Mouse (Mus musculus): ENCODE data around the gene Baz2b.

Gene Baz2b

DNA sequence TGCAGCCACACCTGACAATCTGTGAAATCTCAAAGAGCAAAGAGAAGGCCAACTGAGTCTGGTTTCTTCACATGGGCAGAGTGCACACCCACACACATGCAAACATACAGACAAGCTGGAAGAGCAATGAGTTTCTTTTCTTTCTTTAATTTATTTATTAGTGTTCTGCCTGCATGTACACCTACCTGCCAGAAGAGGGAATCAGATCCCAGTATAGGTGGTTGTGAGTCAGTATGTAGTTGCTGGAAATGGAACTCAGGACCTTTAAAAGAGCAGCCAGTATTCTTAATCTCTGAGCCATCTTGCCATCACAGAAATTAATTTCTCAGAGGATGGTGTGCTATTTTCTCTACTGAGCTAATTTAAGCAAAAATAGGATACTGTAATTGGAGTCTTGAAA is 164.7 kb downstream of the Baz2b start:
- DNase-seq: no peak

DNA sequence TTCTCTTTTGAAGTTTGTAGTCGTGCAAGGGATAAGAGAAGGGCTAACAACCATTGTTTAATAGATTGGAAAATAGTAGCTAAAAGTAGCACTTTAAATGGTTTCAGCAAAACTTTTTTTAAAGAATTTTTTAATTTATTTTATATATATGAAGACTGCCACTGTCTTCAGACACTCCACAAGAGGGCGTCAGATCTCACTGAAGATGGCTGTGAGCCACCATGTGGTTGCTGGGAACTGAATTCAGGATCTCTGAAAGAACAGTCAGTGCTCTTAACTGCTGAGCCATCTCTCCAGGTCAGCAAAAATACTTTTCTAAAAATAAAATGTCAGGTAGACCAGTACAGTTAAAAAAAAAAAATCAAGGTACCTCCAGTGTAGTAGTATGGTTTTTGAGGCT is 165.1 kb downstream of the Baz2b start:
- peak in 1 of 2 experiments; percentile 22 for DNase-seq

DNA sequence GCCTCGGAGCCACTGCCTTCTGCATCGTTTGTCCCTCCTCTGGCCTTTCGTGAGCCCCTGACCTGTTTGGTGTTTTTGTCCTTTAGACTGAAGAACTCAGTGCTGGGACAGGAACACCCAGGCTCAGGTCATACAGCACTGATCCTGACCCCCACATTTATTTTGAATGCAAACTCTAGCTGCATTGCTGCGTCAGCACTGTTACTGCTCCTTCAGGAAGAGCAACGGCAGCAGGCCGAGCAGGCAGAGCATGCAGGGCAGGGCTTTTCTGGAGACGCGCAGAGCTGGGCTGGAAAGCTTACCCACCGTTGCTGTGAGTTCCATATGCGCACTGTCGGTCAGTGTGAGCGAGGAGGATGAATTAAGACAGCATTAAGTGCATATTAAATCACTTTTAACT is 166.9 kb downstream of the Baz2b start:
- no peak for DNase-seq

DNA sequence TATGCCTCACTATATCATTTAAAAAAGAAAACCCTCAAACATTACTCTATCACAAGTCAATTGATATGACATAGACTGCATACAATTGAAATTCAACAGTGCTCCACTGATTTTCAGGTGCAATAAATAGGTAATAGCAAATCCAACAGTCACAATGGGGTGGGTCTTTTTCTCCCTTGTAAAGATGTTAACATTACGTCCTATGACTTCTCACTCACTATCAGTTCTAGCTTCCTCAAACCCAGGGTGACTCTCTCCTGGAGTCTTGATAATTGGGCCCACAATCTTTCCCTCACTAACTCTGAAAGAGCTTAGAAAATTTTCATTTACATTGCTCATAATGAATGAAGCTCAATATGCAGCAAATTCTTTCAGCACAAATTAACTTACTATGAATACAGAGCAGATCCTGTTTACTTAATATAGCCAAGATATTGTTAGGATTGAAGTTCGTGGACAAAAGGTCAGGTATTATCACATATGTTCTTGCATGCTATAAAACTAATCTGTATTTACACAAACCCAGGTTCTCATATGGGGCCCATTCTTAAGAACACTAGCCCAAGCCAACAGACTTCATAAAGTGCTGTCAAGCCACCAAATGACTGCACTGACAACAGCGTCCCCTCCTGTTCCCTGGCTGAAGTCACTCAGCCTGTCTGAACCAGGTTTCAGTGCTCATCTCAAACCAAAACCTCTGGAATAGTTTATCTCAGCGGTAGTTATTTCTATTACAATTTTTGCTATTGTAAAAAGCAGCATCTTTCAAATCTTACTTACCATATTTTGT is 168.0 kb downstream of the Baz2b start:
- DNase-seq: no peak

DNA sequence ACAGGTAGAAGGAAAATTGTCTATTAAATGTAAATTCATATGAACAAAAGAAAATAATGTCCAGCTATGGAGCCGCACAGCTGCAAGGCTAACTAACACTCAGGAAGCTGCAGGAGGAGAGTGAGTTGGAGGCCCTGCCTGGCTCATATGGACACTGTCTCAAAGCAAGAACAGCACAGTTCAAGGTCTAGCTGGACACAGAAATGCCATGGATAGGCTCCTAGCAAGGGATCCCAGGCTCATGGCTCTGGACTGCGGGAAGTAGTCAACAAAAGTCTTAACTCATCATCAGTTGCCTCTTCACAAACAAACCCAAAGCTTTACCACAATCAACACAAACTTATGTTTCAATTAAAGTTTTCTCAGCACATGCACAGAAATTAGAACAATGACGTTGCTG is 169.5 kb downstream of the Baz2b start:
- DNase-seq: no peak

DNA sequence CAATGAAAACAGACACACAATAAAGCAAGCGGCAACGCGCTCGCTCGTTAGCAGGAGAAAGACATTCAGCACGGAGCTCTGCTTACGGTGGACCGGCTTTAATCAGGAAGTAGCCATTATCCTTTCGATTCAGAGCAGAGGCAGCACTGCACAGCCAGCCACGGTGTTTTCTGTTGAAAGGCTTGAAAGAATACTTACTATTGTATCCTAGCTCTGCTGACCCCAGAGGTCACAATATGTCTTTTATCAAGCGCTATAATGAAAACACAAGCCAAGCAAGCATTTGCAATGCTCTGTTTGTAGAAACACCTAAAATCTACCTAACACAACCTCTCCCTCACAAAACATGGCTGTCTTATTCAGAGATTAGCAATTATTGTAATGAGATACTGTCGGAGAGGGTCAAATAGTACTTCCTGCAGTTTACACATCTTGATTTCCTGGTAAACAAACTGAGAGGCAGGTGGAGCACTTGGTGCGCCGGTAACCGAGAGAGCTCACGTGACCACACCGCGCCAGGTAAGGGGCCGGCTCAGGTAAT is 172.6 kb downstream of the Baz2b start:
- DNase-seq: peak; percentile 62 to 65

DNA sequence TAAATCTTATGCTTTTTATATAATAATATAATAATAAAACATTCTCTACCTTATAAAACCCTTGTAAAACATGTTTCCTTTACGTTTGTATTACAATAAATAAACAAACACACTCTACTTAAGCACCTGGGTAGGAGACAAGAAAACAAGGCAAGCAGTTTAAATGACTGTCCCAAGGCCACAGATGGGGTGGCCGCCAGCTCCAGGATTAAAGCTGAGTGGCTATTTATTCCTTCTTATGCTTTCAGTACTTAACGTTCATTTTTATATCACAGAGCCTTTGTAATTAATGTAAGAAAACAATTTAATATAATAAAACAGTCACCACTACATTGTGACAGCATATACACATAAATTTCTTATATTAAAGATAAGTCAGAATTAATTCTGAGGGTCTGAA is 173.3 kb downstream of the Baz2b start:
- DNase-seq: no peak

DNA sequence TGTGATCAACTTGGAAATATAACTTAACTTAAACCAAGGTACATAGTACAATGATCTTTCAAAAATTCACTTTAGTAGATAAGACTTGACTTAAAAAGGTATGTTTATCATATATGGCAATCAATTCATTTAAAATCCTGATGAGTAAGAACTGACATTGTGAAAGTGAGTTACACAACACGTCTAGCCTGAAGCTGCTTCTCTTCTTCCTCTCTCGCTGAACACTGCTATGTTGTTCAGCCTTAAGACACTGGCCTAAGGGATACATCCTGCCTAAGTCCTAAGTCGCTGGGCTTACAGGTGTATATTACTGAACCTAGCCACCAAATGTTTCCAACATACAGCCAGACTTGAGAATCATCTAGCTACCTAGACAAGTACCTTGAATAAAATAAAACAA is 178.6 kb downstream of the Baz2b start:
- no peak for DNase-seq

DNA sequence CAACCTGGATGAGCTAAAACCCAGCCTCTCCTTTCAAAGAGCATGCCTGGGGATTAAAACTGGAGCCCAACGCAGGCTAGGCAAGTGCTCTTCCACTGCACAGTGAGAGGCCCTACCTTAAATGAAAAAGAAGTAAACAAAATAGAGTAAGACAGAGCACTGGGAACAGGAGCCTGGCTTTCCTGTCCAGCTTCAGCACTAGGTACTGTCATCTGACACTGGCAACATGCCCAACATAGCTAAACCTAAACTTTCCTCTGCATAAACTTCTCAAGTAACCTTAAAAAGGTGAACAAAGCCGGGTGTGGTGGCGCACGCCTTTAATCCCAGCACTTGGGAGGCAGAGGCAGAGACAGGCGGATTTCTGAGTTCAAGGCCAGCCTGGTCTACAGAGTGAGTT is 180.6 kb downstream of the Baz2b start:
- no peak for DNase-seq

DNA sequence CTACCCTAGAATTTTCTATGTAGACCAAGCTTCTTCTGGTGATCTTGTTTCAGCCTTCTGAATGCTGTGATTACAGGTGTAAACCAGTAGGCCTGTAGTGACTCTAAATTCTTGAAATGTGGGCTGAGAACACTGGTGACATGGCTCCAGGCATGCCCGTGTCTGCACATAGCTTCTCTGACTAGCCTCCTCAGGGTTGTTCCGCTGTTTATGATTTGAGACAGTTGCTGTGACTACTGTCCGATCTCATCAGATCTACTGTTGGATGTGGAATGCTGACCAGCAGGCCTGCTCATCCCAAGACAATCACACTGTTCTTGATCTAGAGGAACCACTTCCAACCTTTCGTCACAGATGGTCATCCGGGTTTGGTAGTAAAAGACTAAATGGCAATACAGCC is 182.5 kb downstream of the Baz2b start:
- DNase-seq: no peak

DNA sequence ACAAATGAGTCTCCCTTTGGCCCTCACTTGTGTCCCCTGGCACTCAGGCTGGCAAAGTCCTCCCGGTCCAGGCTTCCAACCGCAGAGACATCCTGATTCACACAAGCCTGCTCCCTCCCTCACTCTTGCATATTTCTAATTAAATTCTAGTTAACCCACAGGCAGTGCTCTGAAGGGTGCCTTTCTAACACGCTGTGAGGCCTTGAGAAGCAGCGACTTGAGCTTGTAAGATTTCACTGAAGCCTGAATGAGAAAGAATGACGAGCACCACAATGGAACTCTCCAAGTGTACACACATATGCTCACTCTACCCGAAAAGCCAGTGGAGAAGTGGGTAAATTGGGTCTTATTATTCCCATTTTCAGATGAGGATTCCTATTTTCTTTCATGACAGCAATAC is 183.1 kb downstream of the Baz2b start:
- no peak for DNase-seq

DNA sequence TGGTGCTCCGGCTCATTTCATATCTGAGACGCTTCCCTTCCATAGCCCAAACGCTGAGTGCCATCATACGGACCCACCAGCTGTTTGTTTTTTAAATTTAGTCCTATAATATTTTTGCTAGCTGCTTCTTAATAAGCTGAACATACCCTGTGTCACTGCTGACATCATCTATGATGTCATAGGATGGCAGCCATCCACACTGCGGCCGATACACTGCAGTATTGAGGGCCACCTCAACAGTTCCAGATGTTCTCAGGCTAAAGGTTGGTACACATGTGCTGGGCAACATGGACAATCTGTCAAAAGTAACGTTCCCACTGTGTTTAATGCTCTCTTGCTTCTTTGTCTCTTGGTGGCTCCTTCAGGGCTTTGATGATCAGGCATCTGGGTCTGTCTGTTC is 185.9 kb downstream of the Baz2b start:
- no peak for DNase-seq

DNA sequence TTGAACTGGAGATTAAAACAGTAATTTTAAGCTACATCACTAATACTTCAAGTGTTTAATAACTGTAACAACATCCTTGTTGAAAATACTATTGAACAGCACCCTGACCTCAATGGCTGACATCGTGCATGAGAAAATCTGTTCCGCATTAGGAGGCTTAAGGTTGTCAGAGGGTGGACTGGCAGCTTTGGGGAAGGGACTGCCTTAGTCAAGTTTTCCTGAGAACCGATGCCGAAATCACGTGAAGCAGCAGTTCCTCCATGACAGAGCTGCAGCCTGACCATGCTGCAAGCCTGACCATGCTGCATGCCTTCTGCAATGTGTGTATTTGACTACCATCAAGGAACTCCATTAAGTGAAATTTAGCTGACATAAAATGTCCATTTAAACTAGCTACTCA is 188.1 kb downstream of the Baz2b start:
- no peak for DNase-seq

DNA sequence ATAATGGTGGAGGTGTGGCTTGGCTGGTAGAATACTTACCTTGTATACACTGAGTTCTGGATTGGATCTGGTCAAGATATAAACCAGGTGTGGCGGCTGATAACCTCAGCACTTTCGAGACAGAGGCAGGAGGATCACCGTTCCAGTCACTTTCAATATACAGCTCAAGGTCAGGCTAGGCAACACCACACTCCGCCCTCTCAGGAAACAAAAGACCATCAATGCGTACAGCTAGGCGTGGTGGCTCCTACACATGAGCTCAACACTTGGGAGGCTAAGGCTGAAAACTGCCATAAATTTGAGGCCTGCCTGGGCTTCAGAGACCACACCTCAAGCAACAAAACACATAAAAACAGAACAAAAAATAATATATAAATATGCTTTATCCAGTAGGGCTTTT is 188.5 kb downstream of the Baz2b start:
- no peak for DNase-seq

DNA sequence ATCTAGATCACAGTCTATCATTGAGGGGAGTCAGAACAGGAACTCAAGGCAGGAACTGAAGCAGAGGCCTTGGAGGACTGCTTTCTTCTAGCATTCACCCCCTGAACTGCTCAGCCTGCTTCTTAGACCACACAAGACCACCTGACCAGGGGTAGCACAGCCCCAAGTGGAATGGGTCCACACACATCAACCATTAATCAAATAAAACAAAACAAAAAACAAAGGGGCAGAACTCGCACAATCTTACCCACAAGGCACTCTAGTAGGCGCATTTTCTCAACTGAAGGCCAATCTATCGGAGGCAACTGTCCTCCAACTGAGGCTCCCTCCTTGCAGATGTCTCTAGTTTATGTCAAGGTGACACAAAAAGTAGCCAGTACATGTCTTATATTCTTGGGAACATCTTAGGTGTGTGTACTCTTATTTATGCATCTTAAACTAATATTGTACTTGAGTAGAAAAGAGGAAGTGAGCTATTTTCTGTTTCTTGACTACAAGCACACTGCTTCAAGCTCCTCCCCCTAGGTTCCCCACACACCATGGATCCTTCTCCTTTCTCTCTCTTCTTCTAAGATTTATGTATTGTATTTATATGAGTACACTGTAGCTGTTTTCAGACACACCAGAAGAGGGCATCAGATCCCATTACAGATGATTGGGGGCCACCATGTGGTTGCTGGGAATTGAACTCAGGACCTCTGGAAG is 189.9 kb downstream of the Baz2b start:
- DNase-seq: peak; percentile 56 to 67

DNA sequence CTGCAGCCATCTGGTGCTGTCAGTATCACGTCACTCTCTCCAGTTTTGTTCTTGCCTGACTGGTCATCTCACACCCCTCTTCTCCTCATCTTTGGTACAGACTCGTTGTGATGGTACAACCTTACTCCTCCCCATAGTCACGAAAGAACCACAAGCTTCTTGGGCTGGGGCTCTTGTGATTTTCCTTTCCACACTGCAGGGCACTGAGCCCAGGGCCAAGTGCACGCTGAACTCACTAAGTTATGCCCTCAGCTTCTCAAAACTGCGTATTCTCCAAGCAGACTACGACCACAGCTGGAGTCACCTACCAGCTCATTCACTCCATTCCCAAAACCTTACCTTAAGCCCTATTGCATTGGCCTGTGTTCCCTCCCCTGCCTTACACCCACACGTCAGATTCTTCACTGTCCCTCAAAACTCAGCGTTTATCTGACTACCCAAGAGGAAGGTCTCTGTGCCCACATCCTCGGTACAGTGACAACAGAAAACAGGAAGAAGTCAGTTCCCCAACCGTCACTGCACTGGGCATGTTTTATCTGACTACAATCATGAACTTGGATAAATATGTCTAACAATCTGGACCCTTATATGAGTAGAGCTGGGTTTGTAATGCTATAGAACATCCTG is 190.7 kb downstream of the Baz2b start:
- peak; percentile 77 to 80 for DNase-seq

DNA sequence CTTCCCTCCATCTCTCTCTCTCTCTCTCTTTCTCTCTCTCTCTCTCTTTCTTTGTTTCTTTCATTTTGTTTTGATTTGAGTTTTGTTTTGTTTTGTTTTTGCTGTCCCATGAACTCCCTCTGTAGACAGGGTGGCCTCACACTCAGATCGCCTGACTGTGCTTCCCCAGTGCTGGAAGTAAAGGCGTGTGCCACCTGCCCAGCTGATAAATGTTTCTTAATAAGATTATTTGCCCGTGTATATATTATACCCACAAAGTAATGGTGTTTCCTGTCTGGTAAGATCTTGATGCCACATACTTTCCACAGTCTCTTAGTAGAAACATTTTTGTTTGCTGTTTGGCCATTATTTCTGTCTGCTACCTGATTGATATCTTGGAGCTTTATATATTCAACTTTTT is 198.1 kb downstream of the Baz2b start:
- DNase-seq: no peak

DNA sequence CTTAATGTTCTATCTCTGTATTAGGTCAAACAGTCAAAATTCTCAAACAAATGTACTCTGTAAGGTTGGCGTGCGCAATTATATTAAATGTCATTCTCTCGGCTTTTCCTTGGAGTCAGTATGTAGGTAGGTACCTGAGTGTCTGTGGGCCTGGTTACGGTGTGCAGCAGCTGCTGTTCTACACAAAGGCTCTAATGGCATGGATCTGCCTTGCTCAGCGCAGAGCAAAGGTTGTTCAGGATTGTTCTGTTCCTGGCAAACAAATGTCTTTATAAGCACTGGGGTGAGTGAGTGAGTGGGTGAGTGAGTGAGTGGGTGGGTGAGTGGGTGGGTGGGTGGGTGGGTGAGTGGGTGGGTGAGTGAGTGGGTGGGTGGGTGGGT is 206.0 kb downstream of the Baz2b start:
- DNase-seq: no peak

DNA sequence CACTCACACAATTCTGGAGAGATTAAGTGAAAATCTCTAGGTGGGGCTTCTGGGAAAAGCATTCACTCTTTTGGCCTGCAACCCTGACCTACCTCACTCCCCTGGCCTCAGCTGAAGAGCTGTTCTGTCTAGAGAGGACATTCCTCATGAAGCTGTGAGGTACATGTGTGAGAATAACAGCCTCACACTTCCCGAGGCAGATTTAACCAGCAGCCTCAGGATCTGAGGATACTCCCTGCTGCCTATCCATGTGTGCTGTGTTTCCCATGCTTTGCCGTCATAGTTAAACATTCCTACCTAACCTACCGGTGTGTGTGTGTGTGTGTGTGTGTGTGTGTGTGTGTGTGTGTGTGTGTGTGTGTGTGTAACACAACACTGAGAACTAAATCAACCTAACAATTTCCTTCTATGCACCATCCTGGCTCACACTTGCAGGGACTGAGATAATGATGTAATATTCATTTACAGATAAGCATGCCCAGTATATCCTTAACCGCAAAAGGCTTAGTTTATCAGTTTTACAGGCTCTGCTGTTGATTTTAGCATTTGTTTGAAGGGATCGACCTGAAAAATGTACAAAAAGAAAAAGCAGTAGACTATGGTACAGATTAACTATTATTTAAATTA is 206.5 kb downstream of the Baz2b start:
- DNase-seq: no peak

DNA sequence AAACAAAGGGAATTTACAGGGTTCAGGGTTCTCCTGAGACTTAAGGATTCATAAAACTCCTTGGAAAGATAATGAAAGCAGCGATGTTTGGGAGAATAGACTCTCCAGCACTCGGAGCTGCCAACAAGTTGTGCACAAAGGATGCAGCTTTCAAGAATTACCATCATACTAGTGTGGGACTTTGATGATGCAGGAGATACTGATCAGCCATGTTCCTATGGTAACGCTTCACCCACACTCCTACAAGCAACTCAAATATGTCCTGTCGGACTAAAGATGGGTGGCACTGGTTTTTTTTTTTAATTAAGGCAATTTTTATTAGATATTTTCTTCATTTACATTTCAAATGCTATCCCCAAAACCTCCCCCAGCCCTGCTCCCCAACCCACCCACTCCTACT is 209.4 kb downstream of the Baz2b start:
- no peak for DNase-seq

DNA sequence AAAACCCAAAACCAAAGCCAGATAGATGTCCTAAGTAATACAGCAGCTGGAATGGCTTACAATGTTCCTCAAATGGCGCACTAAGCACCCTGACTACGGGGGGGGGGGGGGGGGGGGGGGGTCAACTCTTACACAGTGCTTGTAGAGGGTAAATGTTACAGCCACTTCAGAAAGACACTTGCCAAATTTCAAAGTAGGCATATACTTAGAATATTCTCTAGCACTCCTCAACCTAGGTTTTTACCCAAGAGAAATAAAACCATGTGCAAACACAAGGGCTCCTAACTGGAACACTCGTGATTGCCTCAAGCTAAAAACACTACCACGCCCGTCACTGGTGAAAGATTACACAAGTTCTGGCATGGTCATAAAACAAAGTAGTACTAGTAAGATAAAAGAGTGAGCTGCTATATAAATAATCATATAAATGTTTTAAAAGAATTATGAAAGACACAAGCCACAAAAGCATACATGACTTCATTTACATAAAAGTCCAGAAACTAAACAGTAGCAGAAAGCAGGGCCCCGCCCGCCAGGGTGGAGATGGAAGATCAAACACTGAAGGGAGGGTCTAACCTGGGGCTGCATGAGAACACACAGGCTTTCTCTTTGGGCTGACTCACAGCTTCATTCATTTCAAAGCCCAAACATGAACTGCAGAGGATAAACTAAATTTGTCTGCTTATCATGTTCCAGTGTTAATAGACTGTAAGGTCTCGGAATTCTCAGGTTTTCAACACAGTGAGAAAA is 212.0 kb downstream of the Baz2b start:
- no peak for DNase-seq

DNA sequence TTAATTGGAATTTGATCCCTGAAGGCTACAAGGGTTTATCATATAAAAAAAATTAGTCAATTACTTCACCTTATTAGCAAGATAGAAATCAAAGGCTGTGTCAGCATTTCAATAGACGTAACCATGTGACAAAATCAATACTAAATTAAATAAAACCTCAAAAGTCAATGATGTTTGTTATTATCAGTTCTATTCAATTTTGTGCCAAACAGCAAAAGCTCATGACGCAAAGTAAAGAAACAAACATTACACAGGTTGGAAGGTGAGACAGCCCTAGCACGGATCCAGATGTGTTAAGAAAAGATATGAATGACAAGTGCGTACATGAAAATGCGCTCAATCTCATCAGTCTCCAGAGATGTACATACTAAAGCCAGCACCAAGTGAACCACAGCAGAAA is 212.7 kb downstream of the Baz2b start:
- DNase-seq: no peak

DNA sequence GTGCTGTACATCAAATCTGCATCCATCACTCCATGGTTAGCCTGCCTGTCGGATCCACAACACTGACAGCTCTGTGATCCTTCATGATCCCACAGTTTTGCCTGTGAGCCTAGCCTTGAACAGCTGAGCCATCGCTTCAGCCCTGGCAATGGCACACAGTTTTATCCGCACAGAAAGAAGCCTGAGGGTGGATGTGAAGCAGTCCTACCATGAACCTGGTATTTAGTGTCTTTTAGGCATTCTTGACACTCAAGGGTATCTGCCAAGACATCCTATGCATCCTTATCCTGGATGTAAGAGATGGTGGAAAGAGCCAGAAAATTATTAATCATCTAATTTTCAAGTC is 216.5 kb downstream of the Baz2b start:
- no peak for DNase-seq

Measured in B cell, adult 2 months (primary cell).